Mouse (Mus musculus): ENCODE measurements around the gene Gtf2e1. TPM values are rescaled to one million over a fixed set of nuclear protein-coding genes. Genes with fewer than 3 reads are reported as not detected.

Gene Gtf2e1
- polyA plus RNA-seq, 1 experiment from 2014 or later = 33.9 TPM

DNA sequence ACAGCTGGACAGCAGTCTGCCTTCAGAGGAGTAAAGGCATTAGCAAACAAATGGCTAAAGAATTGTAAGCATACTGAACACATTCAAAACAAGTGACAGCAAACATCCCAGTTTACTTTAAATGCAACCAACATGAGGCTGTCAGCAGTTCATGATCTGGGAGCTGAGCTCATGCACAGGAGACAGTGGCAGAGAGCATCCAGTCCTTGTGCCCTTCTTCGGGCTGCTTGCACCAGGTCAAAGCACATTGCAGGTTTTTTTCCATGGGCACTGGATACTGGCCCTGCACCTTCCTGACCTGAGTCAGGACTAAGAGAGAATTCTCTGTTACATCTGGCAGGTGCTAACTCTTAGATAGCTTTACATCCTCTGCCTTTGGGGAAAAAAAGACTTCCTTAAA, 40.0 kb upstream of the Gtf2e1 start:
- Histone ChIP-seq H3K4me3 (ENCODE audit: low read length) (no peak overlapping the region), H3K36me3 (ENCODE audit: control insufficient read depth, insufficient read depth, low read length) (no peaks in the 10 kb centered on the region), H3K4me2 (replicated peaks; ENCODE audit: low read depth, low read length) (no peak overlapping the region), H3K9me3 (ENCODE audit: control insufficient read depth, low read length) (no peaks in the 10 kb centered on the region), H3K9ac (ENCODE audit: low read depth, low read length) (no peak overlapping the region), H3K4me1 (ENCODE audit: control insufficient read depth, insufficient read depth, low read length) (0 out of 2 replicates have a peak, but pooled peaks cover 4% of the 10 kb centered on the region), H3K27ac (ENCODE audit: low read depth, low read length) (no peak overlapping the region), H3K27me3 (ENCODE audit: control insufficient read depth, insufficient read depth, low read length) (no peaks in the 10 kb centered on the region)
- no peak for ATAC-seq (ENCODE audit: low FRiP score, low TSS enrichment)
- WGBS = 62% methylated on average over 1 of the region's 1 CpGs

DNA sequence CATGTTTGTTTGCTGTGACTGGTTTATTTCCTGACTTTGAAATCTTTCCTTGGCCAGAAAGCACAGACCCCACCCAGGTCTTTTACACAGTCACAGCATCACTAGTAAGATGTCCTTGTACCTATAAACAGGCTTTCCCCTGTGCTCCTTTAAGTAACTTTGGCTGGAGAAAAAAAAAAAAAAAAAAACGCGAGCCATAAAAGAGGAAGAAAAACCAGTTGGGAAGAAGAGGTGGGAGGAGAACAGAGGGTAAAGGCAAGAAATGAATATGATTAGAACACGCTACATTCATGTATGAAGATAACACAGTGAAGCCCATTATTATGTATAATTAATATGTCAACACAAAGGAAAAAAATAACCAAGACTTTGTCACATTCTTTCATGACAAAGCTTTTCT, 35.7 kb upstream of the Gtf2e1 start:
- 75% methylated on average over 2 of the region's 3 CpGs for WGBS

DNA sequence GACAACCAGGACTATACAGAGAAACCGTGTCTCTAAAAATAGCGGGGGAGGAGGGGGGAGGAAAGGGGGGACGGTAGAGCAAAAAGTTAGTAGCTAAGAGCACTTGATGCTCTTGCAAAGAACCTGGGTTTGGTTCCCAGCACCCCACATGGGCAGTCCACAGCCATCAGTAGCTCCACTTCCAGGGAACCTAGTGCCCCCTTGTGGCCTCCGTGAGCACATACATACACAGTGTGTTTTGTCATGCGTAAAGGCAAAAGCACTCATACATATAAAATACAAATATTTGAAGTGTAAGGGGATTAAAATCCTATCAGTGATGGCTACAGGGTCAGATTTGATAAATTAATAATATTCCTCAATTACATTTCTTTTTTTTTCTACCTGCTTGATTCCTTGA, 33.5 kb upstream of the Gtf2e1 start:
- no peak for ATAC-seq (ENCODE audit: low FRiP score, low TSS enrichment)
- no peaks in the 10 kb centered on the region for H3K27me3 ChIP-seq (ENCODE audit: control insufficient read depth, insufficient read depth, low read length)
- 93% methylated on average over 5 of the region's 5 CpGs for WGBS
- H3K9me3 ChIP-seq (ENCODE audit: control insufficient read depth, low read length) = no peaks in the 10 kb centered on the region; the same call in 1 of the 2 replicates
- H3K9ac ChIP-seq (ENCODE audit: low read depth, low read length) = no peak overlapping the region
- no peak overlapping the region for H3K4me2 ChIP-seq (replicated peaks; ENCODE audit: low read depth, low read length)
- H3K27ac ChIP-seq (ENCODE audit: low read depth, low read length) = no peak overlapping the region
- H3K36me3 ChIP-seq (ENCODE audit: control insufficient read depth, insufficient read depth, low read length) = no peaks in the 10 kb centered on the region; the same call in 1 of the 2 replicates
- no peaks in the 10 kb centered on the region for H3K4me1 ChIP-seq (ENCODE audit: control insufficient read depth, insufficient read depth, low read length)
- H3K4me3 ChIP-seq (ENCODE audit: low read length) = no peak overlapping the region

More for the DNA sequence above, 35.7 kb upstream of the Gtf2e1 start:
- Histone ChIP-seq H3K9me3 (ENCODE audit: control insufficient read depth, low read length) (no peaks in the 10 kb centered on the region; the same call in 1 of the 2 replicates), H3K27ac (ENCODE audit: low read depth, low read length) (no peak overlapping the region), H3K9ac (ENCODE audit: low read depth, low read length) (no peak overlapping the region), H3K4me3 (ENCODE audit: low read length) (no peak overlapping the region), H3K27me3 (ENCODE audit: control insufficient read depth, insufficient read depth, low read length) (no peaks in the 10 kb centered on the region), H3K4me2 (replicated peaks; ENCODE audit: low read depth, low read length) (no peak overlapping the region), H3K36me3 (ENCODE audit: control insufficient read depth, insufficient read depth, low read length) (no peaks in the 10 kb centered on the region; the same call in 1 of the 2 replicates), H3K4me1 (ENCODE audit: control insufficient read depth, insufficient read depth, low read length) (no peaks in the 10 kb centered on the region)
- ATAC-seq (ENCODE audit: low FRiP score, low TSS enrichment) = no peak

DNA sequence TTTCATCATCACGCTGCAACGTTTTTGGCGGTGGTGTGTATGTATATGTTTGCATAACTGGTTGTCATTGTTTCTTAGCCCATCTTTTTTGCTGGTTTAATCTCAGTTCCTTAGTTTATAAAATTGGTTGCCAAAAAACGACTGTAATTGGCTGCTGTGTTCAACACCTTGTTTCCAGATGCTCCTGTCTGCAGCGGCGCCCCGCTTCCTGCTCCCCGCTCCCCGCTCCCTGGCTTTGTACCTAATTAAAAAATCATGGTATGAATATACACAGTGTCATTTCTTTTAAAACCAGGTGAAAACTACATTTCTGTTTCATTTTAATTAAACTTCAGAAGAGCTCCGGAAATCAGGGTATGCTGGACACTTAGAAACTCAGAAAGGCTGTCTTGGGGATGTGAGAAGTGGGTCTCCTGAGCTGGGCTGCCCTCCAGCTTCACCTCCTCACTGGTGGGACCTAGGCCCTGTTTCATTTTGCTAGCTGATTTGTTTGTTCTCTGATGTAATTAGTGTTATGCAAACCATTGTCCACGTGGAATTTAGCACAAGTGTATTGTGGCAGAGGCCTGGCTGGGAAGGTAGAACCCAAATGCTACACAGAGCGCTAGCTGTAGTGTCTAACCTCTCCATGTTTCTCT, 32.6 kb upstream of the Gtf2e1 start:
- no peak for ATAC-seq (ENCODE audit: low FRiP score, low TSS enrichment)
- H3K27me3 ChIP-seq (ENCODE audit: control insufficient read depth, insufficient read depth, low read length) = no peaks in the 10 kb centered on the region
- no peak overlapping the region for H3K9ac ChIP-seq (ENCODE audit: low read depth, low read length)
- no peak overlapping the region for H3K4me3 ChIP-seq (ENCODE audit: low read length)
- no peak overlapping the region for H3K4me2 ChIP-seq (replicated peaks; ENCODE audit: low read depth, low read length)
- no peaks in the 10 kb centered on the region; the same call in 1 of the 2 replicates for H3K36me3 ChIP-seq (ENCODE audit: control insufficient read depth, insufficient read depth, low read length)
- H3K27ac ChIP-seq (ENCODE audit: low read depth, low read length) = no peak overlapping the region
- WGBS = 92% methylated on average over 12 of the region's 12 CpGs
- no peaks in the 10 kb centered on the region; the same call in 1 of the 2 replicates for H3K9me3 ChIP-seq (ENCODE audit: control insufficient read depth, low read length)
- H3K4me1 ChIP-seq (ENCODE audit: control insufficient read depth, insufficient read depth, low read length) = no peaks in the 10 kb centered on the region

DNA sequence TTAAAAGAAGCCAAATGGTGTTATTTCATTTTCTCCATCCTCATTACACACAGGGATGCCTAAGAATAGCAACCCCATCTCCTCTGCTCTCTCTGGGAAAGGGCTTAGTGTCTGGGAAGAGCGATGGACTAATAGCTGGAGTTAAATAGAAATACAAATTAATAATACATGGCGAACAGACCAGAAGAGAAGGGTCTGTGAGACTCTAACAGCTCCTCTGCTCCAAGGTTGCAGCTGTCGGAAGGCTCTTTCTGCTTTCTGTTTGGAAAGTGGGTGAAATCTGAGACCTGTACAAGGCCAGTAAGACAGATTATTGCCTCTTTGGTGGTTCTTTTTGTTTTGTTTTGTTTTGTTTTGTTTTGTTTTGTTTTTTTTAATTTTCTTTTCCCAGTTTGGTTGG, 32.0 kb upstream of the Gtf2e1 start:
- Histone ChIP-seq H3K4me3 (ENCODE audit: low read length) (no peak overlapping the region), H3K27ac (ENCODE audit: low read depth, low read length) (no peak overlapping the region), H3K9ac (ENCODE audit: low read depth, low read length) (no peak overlapping the region), H3K9me3 (ENCODE audit: control insufficient read depth, low read length) (no peaks in the 10 kb centered on the region; the same call in 1 of the 2 replicates), H3K27me3 (ENCODE audit: control insufficient read depth, insufficient read depth, low read length) (no peaks in the 10 kb centered on the region), H3K4me2 (replicated peaks; ENCODE audit: low read depth, low read length) (no peak overlapping the region), H3K36me3 (ENCODE audit: control insufficient read depth, insufficient read depth, low read length) (no peaks in the 10 kb centered on the region; the same call in 1 of the 2 replicates), H3K4me1 (ENCODE audit: control insufficient read depth, insufficient read depth, low read length) (no peaks in the 10 kb centered on the region)
- 63% methylated on average over 3 of the region's 3 CpGs for WGBS
- no peak for ATAC-seq (ENCODE audit: low FRiP score, low TSS enrichment)

DNA sequence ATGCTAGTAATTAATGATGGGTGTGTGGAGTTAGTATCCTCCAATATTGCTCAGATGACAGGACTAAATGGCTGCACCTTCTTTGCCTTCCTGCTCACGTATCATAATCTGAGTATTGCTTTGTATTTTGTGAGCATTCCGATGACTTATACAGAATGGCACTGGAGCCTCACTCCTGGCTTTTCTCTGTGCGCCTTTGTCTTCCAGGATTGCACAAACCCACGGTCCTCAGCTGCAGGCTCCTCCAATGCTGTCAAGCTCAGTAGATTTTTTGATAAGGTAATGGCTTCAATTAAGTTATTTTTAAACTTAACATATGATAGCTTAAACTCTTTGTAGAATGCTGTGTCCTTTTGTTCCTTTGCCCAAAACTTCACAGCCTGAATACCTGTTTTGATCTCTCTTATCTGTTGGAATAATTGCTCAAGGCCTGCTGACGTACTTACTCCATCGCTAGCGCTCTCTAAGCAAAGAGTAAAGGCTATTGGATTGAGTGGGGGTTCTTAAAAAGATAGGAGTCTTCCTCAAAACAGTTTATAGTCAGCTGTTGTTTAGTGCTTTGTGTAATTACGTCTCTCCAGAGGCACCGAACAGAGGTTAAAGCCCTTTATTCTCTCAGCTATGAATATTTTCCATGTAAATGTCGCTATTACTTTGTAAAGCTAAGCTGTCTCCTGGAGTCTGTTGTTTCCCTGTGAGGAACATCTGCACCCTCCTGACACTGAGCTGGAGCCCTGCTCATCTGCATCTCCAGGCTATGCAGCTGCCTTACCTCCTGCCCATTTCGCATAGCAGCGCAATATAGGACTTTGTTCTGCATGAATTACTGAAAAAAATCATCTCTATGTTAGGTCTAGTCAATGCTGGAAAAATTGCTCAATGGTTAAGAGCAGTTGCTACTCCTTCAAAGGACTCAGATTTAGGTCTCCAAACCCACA, 27.8 kb upstream of the Gtf2e1 start:
- H3K4me1 ChIP-seq (ENCODE audit: control insufficient read depth, insufficient read depth, low read length) = no peaks in the 10 kb centered on the region
- no peak overlapping the region for H3K27ac ChIP-seq (ENCODE audit: low read depth, low read length)
- no peak overlapping the region for H3K4me2 ChIP-seq (replicated peaks; ENCODE audit: low read depth, low read length)
- WGBS = 92% methylated on average over 12 of the region's 12 CpGs
- H3K4me3 ChIP-seq (ENCODE audit: low read length) = no peak overlapping the region
- no peak overlapping the region for H3K9ac ChIP-seq (ENCODE audit: low read depth, low read length)
- H3K36me3 ChIP-seq (ENCODE audit: control insufficient read depth, insufficient read depth, low read length) = peaks cover 3% of the 10 kb centered on the region; the same call in 1 of the 2 replicates
- H3K27me3 ChIP-seq (ENCODE audit: control insufficient read depth, insufficient read depth, low read length) = no peaks in the 10 kb centered on the region
- H3K9me3 ChIP-seq (ENCODE audit: control insufficient read depth, low read length) = no peaks in the 10 kb centered on the region
- no peak for ATAC-seq (ENCODE audit: low FRiP score, low TSS enrichment)

DNA sequence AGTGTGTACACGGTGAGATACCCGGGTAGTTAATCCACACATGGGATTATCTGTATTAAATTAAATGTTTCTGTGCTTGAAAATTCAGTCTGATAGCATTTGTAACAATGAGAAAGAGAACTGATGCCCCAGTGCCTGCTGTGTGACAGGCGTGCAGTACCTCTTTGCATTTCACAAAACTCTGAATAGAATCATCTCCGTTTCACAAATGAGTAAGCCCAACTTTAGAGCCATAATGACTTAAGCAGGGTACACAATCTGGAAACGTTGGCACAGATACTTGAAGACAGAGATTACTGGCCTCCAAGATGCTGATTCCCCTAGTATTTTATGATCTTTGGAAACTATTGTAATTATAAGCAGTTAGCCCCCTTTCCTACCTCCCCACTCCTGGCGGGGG, 26.5 kb upstream of the Gtf2e1 start:
- Histone ChIP-seq H3K27ac (ENCODE audit: low read depth, low read length) (no peak overlapping the region), H3K36me3 (ENCODE audit: control insufficient read depth, insufficient read depth, low read length) (peaks cover 3% of the 10 kb centered on the region; the same call in 1 of the 2 replicates), H3K4me2 (replicated peaks; ENCODE audit: low read depth, low read length) (no peak overlapping the region), H3K27me3 (ENCODE audit: control insufficient read depth, insufficient read depth, low read length) (no peaks in the 10 kb centered on the region), H3K9ac (ENCODE audit: low read depth, low read length) (no peak overlapping the region), H3K4me1 (ENCODE audit: control insufficient read depth, insufficient read depth, low read length) (no peaks in the 10 kb centered on the region), H3K9me3 (ENCODE audit: control insufficient read depth, low read length) (no peaks in the 10 kb centered on the region), H3K4me3 (ENCODE audit: low read length) (no peak overlapping the region)
- 81% methylated on average over 6 of the region's 6 CpGs for WGBS
- no peak for ATAC-seq (ENCODE audit: low FRiP score, low TSS enrichment)

DNA sequence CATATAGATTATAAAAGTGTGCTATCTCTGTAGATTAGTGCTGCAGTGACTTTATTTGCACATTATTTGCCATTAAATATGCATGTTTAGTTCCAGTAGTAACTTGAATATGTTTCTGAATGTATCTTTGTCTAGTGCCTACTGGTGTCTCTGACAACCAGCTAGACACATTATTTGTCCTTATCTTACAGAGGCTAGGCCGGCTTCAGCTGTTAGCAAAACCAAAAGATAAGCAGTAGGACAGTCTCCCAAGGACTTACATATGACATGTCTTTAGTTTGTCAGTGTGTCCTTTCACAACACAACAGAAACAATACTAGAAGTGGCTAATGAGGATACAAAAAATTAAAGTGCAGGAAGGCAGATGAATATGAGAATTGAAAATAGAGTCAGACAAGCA, 25.5 kb upstream of the Gtf2e1 start:
- 97% methylated on average over 1 of the region's 1 CpGs for whole genome bisulfite sequencing
- Histone ChIP-seq H3K27me3 (ENCODE audit: control insufficient read depth, insufficient read depth, low read length) (no peaks in the 10 kb centered on the region), H3K4me3 (ENCODE audit: low read length) (no peak overlapping the region), H3K4me2 (replicated peaks; ENCODE audit: low read depth, low read length) (no peak overlapping the region), H3K9ac (ENCODE audit: low read depth, low read length) (no peak overlapping the region), H3K36me3 (ENCODE audit: control insufficient read depth, insufficient read depth, low read length) (peaks cover 3% of the 10 kb centered on the region; the same call in 1 of the 2 replicates), H3K9me3 (ENCODE audit: control insufficient read depth, low read length) (no peaks in the 10 kb centered on the region), H3K4me1 (ENCODE audit: control insufficient read depth, insufficient read depth, low read length) (no peaks in the 10 kb centered on the region), H3K27ac (ENCODE audit: low read depth, low read length) (no peak overlapping the region)
- no peak for ATAC-seq (ENCODE audit: low FRiP score, low TSS enrichment)

DNA sequence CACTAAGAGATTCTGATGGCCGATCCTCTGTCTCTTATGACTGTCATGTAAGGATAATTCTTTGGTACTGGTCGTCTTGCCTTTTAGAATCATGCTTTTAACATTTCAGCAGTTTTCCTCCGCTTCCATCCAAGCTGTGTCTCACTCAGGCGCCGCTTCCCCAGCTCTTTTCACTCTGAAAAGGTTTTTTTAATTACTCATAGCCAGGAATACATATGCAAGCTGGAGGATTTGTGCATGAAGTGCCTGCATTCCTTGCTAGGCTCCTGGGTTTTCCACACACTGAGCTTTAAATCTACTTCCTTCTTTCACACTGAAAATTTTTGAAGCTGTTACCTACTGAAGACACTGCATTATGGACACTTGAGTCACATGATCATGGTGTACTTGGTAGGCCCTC, 23.4 kb upstream of the Gtf2e1 start:
- ATAC-seq (ENCODE audit: low FRiP score, low TSS enrichment) = no peak
- no peak overlapping the region for H3K9ac ChIP-seq (ENCODE audit: low read depth, low read length)
- 91% methylated on average over 5 of the region's 5 CpGs for WGBS
- H3K4me1 ChIP-seq (ENCODE audit: control insufficient read depth, insufficient read depth, low read length) = no peaks in the 10 kb centered on the region
- no peaks in the 10 kb centered on the region for H3K27me3 ChIP-seq (ENCODE audit: control insufficient read depth, insufficient read depth, low read length)
- no peak overlapping the region for H3K4me2 ChIP-seq (replicated peaks; ENCODE audit: low read depth, low read length)
- peaks cover 5% of the 10 kb centered on the region; the same call in 1 of the 2 replicates for H3K36me3 ChIP-seq (ENCODE audit: control insufficient read depth, insufficient read depth, low read length)
- no peaks in the 10 kb centered on the region for H3K9me3 ChIP-seq (ENCODE audit: control insufficient read depth, low read length)
- H3K27ac ChIP-seq (ENCODE audit: low read depth, low read length) = no peak overlapping the region
- no peak overlapping the region for H3K4me3 ChIP-seq (ENCODE audit: low read length)

Measured in kidney, embryonic 14.5 days (tissue).